Mouse (Mus musculus) midbrain, embryonic 10.5 days (tissue): ENCODE results near the gene Sema4b. TPM values are rescaled to one million over a fixed set of nuclear protein-coding genes. Genes with fewer than 3 reads are reported as not detected.
A peak's percentile ranks its signal among the peaks of the same experiment; 100 is the strongest.

Experiments
- DNase-seq: peaks from one replicate; pipeline ENCODE4 v3.0.0-alpha.2; 2017; ENCODE audit warnings: low spot score
- H3K27ac ChIP-seq: fragments of 300-500 bp; sonication (generic); replicated peaks from 2 replicates; pipeline ENCODE4 v1.5.1; 2016; ENCODE audit warnings: mild to moderate bottlenecking
- H3K27me3 ChIP-seq: fragments of 300-500 bp; sonication (generic); 2 replicates; pipeline ENCODE4 v1.6.1; 2016; ENCODE audit warnings: low read depth, mild to moderate bottlenecking; ENCODE audit not compliant: poor library complexity, severe bottlenecking
- H3K36me3 ChIP-seq: fragments of 300-500 bp; sonication (generic); 2 replicates; pipeline ENCODE4 v1.6.1; 2016; ENCODE audit warnings: mild to moderate bottlenecking, moderate library complexity
- H3K4me1 ChIP-seq: fragments of 300-500 bp; sonication (generic); 2 replicates; pipeline ENCODE4 v1.6.1; 2016
- H3K4me3 ChIP-seq: fragments of 300-500 bp; sonication (generic); 2 replicates; pipeline ENCODE4 v1.5.1; 2016; ENCODE audit warnings: mild to moderate bottlenecking, moderate library complexity
- H3K9me3 ChIP-seq: fragments of 300-500 bp; sonication (generic); replicated peaks from 2 replicates; pipeline ENCODE4 v1.6.1; 2016; ENCODE audit warnings: mild to moderate bottlenecking
- WGBS: fragments of 180-500 bp; shearing (Covaris S2); methylation state at CpG from one replicate; pipeline ENCODE4 v1.1.7; 2016; 5-methylcytosine and 5-hydroxymethylcytosine counted together
- polyA plus RNA-seq: library from polyadenylated mRNA; unstranded; fragments of >200 nt; fragmentation: Nextera tagmentation; extraction: Ambion mirVana; gene quantifications from 2 replicates; pipeline ENCODE4 v1.2.1, GENCODE M21; 2016

The Sema4b gene
- 12.6 and 16.5 TPM in 2 replicates for polyA plus RNA-seq

DNA sequence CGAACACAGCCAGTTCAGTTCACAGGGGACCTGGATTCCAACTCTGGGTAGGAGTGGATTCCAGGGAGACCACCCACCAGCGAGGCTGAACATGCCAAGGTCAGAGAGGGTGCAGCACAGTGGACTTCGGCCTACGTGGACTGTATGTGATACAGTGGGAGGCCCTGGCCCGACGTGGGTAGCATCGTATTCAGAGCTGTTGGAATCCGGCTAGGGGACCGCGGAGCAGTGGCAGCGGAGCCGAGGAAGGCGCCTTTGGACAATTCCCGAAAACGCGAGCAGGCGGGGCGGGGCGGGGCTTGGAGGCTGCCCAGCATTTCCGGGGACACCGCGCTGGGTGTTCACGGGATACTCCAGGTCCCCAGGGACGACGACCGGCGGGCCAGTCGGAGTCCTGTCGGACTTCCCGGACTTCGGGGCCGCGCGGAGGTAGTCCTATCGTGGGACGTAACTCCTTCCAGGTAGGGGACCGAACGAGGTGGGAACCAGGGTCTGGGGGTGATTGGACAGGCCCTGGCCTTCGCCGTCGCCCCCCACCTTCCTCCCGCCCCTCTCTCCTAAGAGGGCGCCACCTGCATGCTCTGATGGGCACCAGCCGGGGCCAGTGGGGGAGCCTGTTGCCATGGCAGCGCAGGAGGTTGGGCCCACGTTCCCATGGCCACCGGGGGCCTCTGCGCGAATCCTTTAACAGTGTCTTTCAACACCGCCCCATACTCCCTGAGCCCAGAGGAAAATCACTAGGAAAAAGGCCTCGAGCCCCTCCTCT, at the start of gene Sema4b:
Sema4b (plus strand) TSS at position 311 of the 766 bp plus-strand sequence.
- H3K4me1 ChIP-seq: peaks cover 64% of the 10 kb centered on the region
- H3K36me3 ChIP-seq: no peaks in the 10 kb centered on the region
- DNase-seq: peak; percentile 98
- 1% methylated on average over 51 of the region's 51 CpGs for WGBS
- H3K4me3 ChIP-seq: peak within 1 kb of the TSS; percentile 61
- H3K9me3 ChIP-seq: no peaks in the 10 kb centered on the region
- peak within 1 kb of the TSS; percentile 96 for H3K27ac ChIP-seq
- peaks cover 33% of the 10 kb centered on the region for H3K27me3 ChIP-seq

DNA sequence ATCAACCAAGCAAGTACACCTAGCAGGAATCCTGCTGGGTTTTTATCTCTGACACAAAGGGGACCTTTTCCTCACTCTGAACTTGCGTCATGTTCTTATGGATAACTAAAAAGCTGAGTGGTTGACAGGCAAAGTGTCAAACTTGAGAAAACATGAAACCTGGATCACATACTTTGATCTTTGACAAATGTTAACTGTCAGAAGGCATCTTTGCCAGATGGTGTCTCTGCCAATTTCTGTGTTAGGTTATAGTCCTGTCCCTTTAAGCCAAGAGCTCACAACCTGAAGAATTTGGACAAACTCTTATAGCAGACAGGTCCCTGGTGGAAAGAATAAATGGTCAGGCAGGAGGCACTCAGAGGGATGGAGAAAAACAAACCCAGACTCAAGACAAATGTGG, 48.3 kb upstream of the Sema4b start:
- no peak for DNase-seq
- Histone ChIP-seq H3K4me3 (no peak overlapping the region), H3K36me3 (no peaks in the 10 kb centered on the region), H3K9me3 (peaks cover 14% of the 10 kb centered on the region), H3K27me3 (no peaks in the 10 kb centered on the region), H3K4me1 (peaks cover 17% of the 10 kb centered on the region), H3K27ac (no peak overlapping the region)
- 86% methylated on average over 1 of the region's 1 CpGs for WGBS

DNA sequence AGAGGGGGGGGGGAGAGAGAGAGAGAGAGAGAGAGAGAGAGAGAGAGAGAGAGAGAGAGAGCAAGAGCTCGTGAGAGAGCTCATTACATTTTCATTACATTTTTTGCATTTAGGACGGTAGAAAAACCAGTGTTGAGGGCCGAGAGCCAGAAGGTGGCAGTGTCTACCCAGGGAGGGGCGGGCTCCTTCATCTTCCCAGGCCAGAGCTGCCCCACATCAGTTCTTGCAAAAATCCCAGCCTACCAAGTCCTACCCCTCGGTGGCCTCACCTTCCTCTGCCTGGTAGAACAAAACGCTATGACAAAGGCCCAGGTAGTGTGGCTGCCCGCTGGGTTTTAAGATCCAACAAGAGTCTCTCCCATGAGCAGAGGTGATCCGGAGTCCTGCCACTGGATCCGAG, 45.8 kb upstream of the Sema4b start:
- Histone ChIP-seq H3K4me3 (no peak overlapping the region), H3K4me1 (peaks cover 24% of the 10 kb centered on the region), H3K36me3 (no peaks in the 10 kb centered on the region), H3K9me3 (peaks cover 14% of the 10 kb centered on the region), H3K27ac (peak overlapping the region; percentile 39; the same call in 1 of the 2 replicates), H3K27me3 (no peaks in the 10 kb centered on the region)
- 12% methylated on average over 9 of the region's 9 CpGs for WGBS
- peak; percentile 78 for DNase-seq

DNA sequence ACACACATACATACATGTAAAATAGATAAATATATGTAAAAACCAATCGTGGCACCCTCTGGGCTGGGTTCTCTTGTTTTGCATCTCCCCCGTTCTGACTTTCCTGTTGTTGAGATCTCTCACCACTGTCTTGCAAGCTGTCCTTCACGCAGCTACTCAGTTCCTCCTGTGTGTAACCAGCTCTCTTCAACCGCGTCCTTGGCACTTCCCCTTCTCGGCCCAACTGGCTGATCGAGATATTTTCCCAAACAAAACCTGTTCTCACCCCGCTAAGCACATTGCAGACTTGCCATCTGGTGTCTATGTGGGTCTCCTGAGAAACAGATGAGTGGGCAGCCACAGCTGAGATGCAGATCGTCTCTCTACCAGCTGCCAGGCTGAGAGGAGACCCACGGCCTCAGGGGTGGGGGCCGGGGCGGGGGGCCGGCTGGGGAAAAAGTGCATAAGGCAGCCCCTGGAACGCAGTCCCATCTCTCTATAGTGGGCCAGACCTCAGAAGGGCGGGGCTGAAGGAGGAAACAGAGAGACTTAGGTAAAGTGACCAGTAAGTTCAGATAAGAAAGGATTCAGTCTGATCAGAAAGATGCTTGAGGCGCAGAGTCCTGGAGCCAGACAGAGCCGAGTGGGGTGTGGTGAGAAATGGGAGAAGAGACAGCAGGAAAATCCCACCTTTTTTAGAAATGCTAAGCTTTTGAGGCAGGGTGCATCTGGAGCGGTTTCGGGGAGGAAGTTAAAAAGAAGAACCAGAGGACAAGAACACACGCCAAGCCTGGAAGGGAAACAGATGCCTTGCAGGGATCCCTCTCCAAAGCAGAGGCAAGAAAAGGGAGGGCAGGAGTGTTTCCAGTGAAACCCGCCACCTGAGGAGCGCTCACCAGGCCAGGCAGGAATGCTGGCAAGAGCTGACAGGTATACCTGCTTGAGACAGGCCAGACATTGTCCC, 43.0 kb upstream of the Sema4b start:
- WGBS: 47% methylated on average over 22 of the region's 22 CpGs
- Histone ChIP-seq H3K36me3 (no peaks in the 10 kb centered on the region), H3K27ac (peak overlapping the region; percentile 60), H3K9me3 (no peaks in the 10 kb centered on the region), H3K4me3 (no peak overlapping the region), H3K4me1 (peaks cover 24% of the 10 kb centered on the region), H3K27me3 (no peaks in the 10 kb centered on the region)
- no peak for DNase-seq

DNA sequence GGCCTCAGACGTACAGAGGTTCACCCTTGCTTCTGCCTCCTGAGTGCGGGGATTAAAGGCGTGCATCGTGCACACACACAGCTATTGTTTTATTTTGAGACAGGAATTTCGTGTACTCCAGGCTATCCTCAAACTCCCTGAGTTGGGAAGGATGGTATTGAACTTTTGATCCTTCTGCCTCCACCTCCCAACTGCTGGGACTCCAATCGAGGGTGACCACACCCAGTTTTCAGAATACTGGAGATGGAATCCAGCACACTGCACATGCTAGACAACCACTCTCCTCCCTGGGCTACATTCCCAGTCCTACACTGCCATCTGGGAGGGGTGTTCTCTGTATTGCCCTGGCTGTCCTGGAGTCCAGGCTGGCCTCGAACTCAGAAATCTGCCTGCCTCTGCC, 41.9 kb upstream of the Sema4b start:
- Histone ChIP-seq H3K27me3 (no peaks in the 10 kb centered on the region), H3K9me3 (no peaks in the 10 kb centered on the region), H3K27ac (no peak overlapping the region), H3K4me3 (no peak overlapping the region), H3K36me3 (no peaks in the 10 kb centered on the region), H3K4me1 (peaks cover 24% of the 10 kb centered on the region)
- 89% methylated on average over 7 of the region's 7 CpGs for WGBS
- DNase-seq: no peak

DNA sequence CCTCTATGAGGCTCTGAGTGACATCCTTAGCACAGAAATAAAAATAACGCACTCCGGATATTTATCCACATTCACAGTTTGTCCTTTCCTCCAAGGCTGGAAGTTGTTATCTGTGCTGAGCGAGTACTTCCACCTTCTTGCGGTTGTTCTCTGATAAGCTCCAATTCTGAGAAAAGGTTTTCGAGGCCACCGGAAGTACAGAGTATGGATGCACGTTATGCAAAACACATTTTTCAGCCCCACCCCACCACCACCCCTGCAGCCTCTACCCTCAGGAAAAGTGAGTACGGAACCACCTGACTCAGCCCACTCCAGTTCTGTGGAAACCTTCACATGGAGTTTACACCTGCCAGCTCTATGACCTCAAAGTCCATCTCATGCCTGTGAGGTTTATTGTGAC, 40.6 kb upstream of the Sema4b start:
- H3K4me1 ChIP-seq: peaks cover 16% of the 10 kb centered on the region
- 89% methylated on average over 8 of the region's 8 CpGs for WGBS
- H3K36me3 ChIP-seq: no peaks in the 10 kb centered on the region
- H3K27me3 ChIP-seq: no peaks in the 10 kb centered on the region
- DNase-seq: no peak
- H3K27ac ChIP-seq: no peak overlapping the region
- H3K9me3 ChIP-seq: no peaks in the 10 kb centered on the region
- no peak overlapping the region for H3K4me3 ChIP-seq

DNA sequence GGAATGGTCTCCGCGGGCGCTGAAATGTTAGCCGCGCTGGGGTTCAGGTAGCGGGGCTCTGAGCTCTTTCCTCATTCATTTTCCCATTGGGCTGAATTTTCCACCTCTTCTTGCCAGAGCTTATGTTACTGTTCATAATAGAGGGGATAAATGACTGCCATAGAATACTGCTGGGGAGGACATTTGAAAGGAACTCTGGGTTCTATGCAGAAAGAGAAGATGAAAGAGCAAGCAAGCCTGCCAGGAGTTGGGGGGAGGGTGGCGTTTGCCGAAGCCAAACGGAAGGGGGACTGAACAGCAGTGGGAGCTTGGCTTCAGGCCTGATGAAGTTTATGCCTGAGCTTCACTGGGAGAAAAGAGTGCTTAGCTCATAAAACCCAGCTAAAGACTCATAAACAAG, 37.3 kb upstream of the Sema4b start:
- Histone ChIP-seq H3K36me3 (no peaks in the 10 kb centered on the region), H3K27me3 (no peaks in the 10 kb centered on the region), H3K9me3 (no peaks in the 10 kb centered on the region), H3K27ac (peak overlapping the region; percentile 1; the same call in 1 of the 2 replicates), H3K4me1 (peaks cover 5% of the 10 kb centered on the region), H3K4me3 (no peak overlapping the region)
- no peak for DNase-seq
- 76% methylated on average over 9 of the region's 9 CpGs for WGBS

DNA sequence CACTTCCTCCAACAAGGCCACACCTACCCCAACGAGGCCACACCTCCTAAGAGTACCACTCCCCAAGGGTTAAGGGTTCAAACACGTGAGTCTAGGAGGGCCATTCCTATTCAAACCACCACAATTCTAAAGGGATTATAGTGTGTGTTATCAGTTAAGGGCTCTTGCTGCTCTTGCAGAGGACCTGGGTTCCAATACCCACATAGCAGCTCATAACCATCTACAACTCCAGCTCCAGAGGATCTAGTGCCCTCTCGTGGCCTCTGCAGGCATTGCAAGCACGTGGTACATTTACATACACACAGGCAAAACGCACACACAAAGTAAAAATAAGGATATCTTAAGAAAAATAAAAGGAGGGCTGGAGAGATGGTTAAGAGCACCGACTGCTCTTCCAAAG, 34.5 kb upstream of the Sema4b start:
- 65% methylated on average over 6 of the region's 6 CpGs for WGBS

DNA sequence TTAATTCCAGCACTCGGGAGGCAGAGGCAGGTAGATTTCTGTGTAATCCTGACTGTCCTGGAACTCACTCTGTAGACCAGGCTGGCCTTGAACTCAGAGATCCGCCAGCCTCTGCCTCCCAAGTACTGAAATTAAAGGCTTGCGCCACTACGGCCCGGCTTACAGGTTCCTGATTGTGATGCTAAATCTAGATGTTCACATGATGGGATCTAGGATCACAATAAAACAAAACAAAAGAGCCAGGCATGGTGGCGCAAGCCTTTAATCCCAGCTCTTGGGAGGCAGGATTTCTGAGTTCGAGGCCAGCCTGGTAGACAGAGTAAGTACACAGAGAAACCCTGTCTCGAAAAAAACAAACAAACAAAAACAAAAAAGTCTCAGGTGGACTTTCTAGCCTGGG, 33.9 kb upstream of the Sema4b start:
- no peaks in the 10 kb centered on the region for H3K36me3 ChIP-seq
- H3K4me1 ChIP-seq: peaks cover 15% of the 10 kb centered on the region
- no peak for DNase-seq
- WGBS: 91% methylated on average over 8 of the region's 8 CpGs
- H3K9me3 ChIP-seq: no peaks in the 10 kb centered on the region
- H3K4me3 ChIP-seq: no peak overlapping the region
- H3K27ac ChIP-seq: no peak overlapping the region
- H3K27me3 ChIP-seq: no peaks in the 10 kb centered on the region

More for the DNA sequence above, 34.5 kb upstream of the Sema4b start:
- peak; percentile 29 for DNase-seq
- Histone ChIP-seq H3K9me3 (no peaks in the 10 kb centered on the region), H3K4me1 (peaks cover 15% of the 10 kb centered on the region), H3K27me3 (no peaks in the 10 kb centered on the region), H3K4me3 (no peak overlapping the region), H3K36me3 (no peaks in the 10 kb centered on the region), H3K27ac (no peak overlapping the region)

DNA sequence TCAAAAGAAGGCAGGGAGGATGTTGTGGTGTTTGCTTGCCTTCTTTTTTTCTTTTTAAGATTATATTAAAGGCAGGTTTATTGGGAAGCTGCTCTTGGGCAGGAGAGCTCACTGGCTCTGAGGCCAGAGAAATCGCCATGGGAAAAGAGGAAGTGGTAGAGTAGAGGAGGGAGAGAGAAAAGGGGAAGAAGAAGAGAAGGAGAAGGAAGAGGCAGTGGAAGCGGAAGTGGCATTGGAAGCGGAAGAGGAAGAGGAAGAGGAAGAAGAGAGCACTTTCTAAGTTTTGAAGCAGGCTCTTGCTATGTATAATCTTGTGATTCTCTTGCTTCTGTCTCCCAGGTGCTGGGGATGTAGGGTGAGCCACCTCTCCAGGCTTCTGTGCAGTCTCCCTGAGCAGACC, 32.0 kb upstream of the Sema4b start:
- WGBS: 75% methylated on average over 3 of the region's 3 CpGs
- Histone ChIP-seq H3K4me1 (peaks cover 10% of the 10 kb centered on the region), H3K9me3 (no peaks in the 10 kb centered on the region), H3K27ac (no peak overlapping the region), H3K36me3 (no peaks in the 10 kb centered on the region), H3K4me3 (no peak overlapping the region), H3K27me3 (no peaks in the 10 kb centered on the region)
- no peak for DNase-seq

DNA sequence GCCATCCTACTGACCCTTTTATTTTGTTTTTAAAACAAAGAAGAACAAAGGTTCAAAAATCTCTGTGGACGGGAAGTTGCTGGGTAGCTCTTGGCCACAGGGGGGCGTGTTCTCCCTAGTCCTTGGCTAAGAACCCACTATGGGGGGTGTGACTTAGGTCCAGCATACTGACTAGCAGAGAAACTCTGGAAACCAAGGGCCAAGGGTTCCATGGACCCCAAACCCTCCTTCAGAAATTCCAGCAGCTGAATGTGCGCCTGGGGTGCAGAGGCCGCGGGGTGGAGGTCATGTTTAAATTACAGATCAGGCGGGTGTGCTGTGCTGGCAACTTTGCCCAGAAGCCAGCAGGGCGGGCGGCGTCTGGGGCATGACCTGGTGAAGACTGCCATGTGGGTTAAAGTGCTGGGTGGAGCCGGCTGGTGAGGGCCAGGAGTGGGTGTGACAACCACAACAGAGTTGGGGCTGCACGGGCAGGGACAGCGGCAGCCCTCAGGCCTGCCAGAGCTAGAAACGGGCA, 29.9 kb upstream of the Sema4b start:
- Histone ChIP-seq H3K27me3 (no peaks in the 10 kb centered on the region), H3K4me1 (peaks cover 10% of the 10 kb centered on the region), H3K9me3 (no peaks in the 10 kb centered on the region), H3K4me3 (no peak overlapping the region), H3K36me3 (no peaks in the 10 kb centered on the region), H3K27ac (peak overlapping the region; percentile 78)
- DNase-seq: peak; percentile 71
- 50% methylated on average over 13 of the region's 13 CpGs for WGBS

DNA sequence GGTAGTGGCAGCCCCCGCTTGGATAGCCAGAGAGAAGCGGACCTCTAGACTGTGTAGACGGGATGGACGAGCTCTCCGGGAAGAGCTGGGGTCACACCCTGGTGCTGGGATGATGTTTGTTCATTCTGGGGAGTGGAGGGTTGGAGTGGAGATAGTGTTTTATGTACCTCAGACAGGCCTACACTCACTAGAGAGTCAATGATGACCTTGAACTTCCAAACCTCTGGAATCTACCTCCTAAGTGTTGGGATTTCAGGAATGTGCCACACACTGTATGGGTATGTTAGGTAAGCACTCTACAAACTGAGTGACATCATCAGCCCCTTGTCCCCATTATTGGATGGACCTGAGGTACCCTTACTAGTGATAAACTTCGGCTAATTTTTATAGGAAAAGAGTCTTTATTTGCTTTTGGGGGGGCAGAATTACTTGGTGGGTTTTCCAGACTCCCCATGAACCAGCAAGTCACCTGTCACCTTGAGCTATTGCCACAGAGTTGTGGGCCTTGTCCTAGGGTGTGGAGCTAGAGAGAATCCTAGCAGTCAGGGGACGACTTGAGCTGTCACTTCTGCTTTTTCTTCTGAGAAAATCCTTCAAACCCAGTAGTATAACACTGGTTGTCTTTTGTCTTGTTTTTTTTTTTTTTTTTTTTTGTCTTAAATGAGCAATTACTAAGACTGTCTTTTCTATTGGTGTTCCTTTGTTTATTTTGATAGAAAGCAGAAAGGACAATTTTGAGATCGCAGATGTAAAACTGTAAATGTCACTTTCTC, 28.0 kb upstream of the Sema4b start:
- no peaks in the 10 kb centered on the region for H3K36me3 ChIP-seq
- no peak for DNase-seq
- no peak overlapping the region for H3K4me3 ChIP-seq
- no peak overlapping the region for H3K27ac ChIP-seq
- no peaks in the 10 kb centered on the region for H3K27me3 ChIP-seq
- WGBS: 91% methylated on average over 8 of the region's 8 CpGs
- no peaks in the 10 kb centered on the region for H3K9me3 ChIP-seq
- H3K4me1 ChIP-seq: peaks cover 10% of the 10 kb centered on the region
